Mouse (Mus musculus) small intestine, adult 2 months (tissue): ENCODE measurements around the gene Fam3a.
A peak's percentile ranks its signal among the peaks of the same experiment; 100 is the strongest.

Source experiments
- CTCF ChIP-seq: fragments of 200-500 bp; IDR thresholded peaks from 2 replicates; pipeline ENCODE4 v1.5.1; 2012; ENCODE audit warnings: low read depth, mild to moderate bottlenecking, control low read depth, inconsistent platforms, low read length, moderate library complexity, mixed read lengths; ENCODE audit not compliant: insufficient replicate concordance, insufficient read length; ENCODE audit errors: extremely low read depth
- POLR2A ChIP-seq: fragments of 200-500 bp; IDR thresholded peaks from 2 replicates; pipeline ENCODE4 v1.6.1; 2012; ENCODE audit warnings: low read depth, mild to moderate bottlenecking, control low read depth, inconsistent platforms, low read length, moderate library complexity

GRCm38 (mm10) chrX:74429290-74429821, 36.3 kb upstream of the Fam3a start:
- TF ChIP-seq POLR2A (peak; percentile 72; the same call in 1 of the 2 replicates), CTCF (no peak)
